Mouse (Mus musculus): ENCODE results near the gene A630073D07Rik. TPM values are rescaled to one million over a fixed set of nuclear protein-coding genes. Genes with fewer than 3 reads are reported as not detected.
"Not testable (repeated sequence)": the region's sequence is repeated elsewhere in the genome, so short reads cannot be mapped to it uniquely, and the experiment has no call there.

The A630073D07Rik gene
- polyA plus RNA-seq (2011; ENCODE audit: insufficient read depth, insufficient read length, low read depth, missing spikeins) = not detected in 2 replicates

DNA sequence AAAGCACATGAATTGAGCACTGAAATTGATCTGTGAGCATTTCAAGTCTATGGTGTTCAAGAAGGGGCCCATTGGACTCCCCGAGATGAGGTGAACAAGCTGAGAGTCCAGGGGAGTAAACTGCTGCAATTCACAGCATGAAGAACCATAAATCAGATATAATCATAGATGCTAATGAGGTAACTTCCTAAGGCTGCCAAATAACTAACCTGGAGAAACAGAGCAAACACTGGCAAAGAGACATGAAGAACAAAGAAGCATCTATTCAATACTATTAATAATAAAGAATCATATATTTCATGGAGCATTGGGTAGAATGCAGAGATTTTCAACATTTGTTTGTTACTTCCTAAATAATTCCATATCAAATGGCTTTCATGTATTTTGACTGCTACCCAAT is at the start of gene A630073D07Rik:
Gene A630073D07Rik, minus strand, starts transcription at position 101 of the 400 bp plus-strand sequence.
- no peak for TF ChIP-seq CTCF (IDR thresholded peaks at IDR 0.05; ENCODE audit: low read depth, low read length)
- no peak for TF ChIP-seq EP300 (IDR thresholded peaks at IDR 0.05; ENCODE audit: insufficient read depth, low read depth, low read length)
- TF ChIP-seq POLR2A (IDR thresholded peaks at IDR 0.05; ENCODE audit: insufficient read depth, low read length) = no peak
- Histone ChIP-seq H3K9ac (ENCODE audit: low read depth, poor library complexity, severe bottlenecking) (no peak within 1 kb of the TSS), H3K4me1 (ENCODE audit: control insufficient read depth, insufficient read depth, low read length) (no peaks in the 10 kb centered on the region), H3K36me3 (ENCODE audit: control insufficient read depth, insufficient read depth, low read length, poor library complexity, severe bottlenecking) (no peaks in the 10 kb centered on the region), H3K4me3 (ENCODE audit: low read depth, low read length) (no peak within 1 kb of the TSS), H3K9me3 (replicated peaks; ENCODE audit: control insufficient read depth, insufficient read depth, low read length, poor library complexity, severe bottlenecking) (no peaks in the 10 kb centered on the region), H3K27ac (ENCODE audit: insufficient read depth, low read length) (no peak within 1 kb of the TSS), H3K27me3 (ENCODE audit: control insufficient read depth, insufficient read depth, low read length, poor library complexity, severe bottlenecking) (no peaks in the 10 kb centered on the region)

DNA sequence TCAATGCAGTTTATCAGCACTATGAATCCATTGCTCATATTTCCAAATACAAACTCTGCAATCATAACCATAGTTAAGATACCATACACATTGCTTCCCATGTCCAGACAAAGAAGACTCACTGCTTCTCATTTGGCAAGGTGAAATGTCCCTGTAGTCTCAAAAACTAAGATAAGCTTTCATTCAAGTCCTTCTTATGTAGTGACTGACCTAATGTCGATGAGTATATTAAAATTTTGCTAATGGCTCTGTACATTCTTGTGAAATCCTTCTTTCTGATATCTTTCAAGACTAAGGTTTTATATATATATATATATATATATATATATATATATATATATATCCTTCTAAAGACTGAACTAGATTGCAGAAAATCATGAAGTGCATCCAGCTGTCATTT is 49.6 kb upstream of the A630073D07Rik start, which contains the start of gene Tas2r121:
Gene Tas2r121, minus strand, starts transcription at position 101 of the 400 bp plus-strand sequence.
- no peak within 1 kb of the TSS for H3K9ac ChIP-seq (ENCODE audit: low read depth, poor library complexity, severe bottlenecking)
- no peaks in the 10 kb centered on the region for H3K9me3 ChIP-seq (replicated peaks; ENCODE audit: control insufficient read depth, insufficient read depth, low read length, poor library complexity, severe bottlenecking)
- no peak for TF ChIP-seq POLR2A (IDR thresholded peaks at IDR 0.05; ENCODE audit: insufficient read depth, low read length)
- TF ChIP-seq CTCF (IDR thresholded peaks at IDR 0.05; ENCODE audit: low read depth, low read length) = no peak
- TF ChIP-seq EP300 (IDR thresholded peaks at IDR 0.05; ENCODE audit: insufficient read depth, low read depth, low read length) = no peak
- no peak within 1 kb of the TSS for H3K4me3 ChIP-seq (ENCODE audit: low read depth, low read length)
- no peaks in the 10 kb centered on the region for H3K27me3 ChIP-seq (ENCODE audit: control insufficient read depth, insufficient read depth, low read length, poor library complexity, severe bottlenecking)
- H3K27ac ChIP-seq (ENCODE audit: insufficient read depth, low read length) = no peak within 1 kb of the TSS
- no peaks in the 10 kb centered on the region for H3K36me3 ChIP-seq (ENCODE audit: control insufficient read depth, insufficient read depth, low read length, poor library complexity, severe bottlenecking)
- H3K4me1 ChIP-seq (ENCODE audit: control insufficient read depth, insufficient read depth, low read length) = no peaks in the 10 kb centered on the region

DNA sequence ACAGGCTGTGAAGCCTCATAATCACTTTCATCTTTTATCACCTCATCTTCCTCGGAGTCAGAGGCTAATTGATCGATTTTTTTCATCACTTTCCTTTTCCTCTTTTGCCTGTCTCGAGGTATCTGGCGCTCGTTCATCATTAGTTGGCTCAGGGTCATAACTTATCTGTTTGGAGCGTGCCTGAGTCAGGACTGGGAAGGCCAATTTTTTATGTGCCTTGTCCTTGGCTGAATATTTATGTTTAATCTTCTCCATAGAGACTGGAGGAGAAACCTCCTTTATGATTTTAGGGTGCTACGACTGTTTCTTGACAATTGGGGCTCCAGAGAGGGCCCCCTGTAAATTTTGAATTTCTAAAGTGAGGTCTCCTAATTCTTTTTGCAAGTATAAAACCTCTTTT is 40.3 kb upstream of the A630073D07Rik start:
- H3K4me3 ChIP-seq (ENCODE audit: low read depth, low read length); H3K9me3 ChIP-seq (replicated peaks; ENCODE audit: control insufficient read depth, insufficient read depth, low read length, poor library complexity, severe bottlenecking); H3K36me3 ChIP-seq (ENCODE audit: control insufficient read depth, insufficient read depth, low read length, poor library complexity, severe bottlenecking); H3K4me1 ChIP-seq (ENCODE audit: control insufficient read depth, insufficient read depth, low read length); H3K27ac ChIP-seq (ENCODE audit: insufficient read depth, low read length); H3K27me3 ChIP-seq (ENCODE audit: control insufficient read depth, insufficient read depth, low read length, poor library complexity, severe bottlenecking); H3K9ac ChIP-seq (ENCODE audit: low read depth, poor library complexity, severe bottlenecking): not testable (repeated sequence)

DNA sequence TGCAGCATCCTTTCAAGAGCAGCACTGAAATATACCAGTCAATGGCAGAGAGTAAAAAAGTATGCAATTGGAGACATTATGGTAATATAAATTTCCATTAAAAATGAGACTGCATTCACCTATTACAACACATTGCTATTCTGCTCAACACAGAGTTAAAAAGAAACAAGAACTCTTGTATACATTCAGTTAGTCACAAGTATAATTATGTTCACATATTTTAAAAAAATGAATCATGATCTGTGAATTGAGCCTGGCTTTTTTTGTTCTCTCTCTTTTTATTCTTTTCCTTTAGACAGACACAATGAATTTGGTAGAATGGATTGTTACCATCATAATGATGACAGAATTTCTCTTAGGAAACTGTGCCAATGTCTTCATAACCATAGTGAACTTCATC is 5.3 kb upstream of the A630073D07Rik start, which contains the start of gene Tas2r120:
Gene Tas2r120, plus strand, starts transcription at position 301 of the 400 bp plus-strand sequence.
- H3K9me3 ChIP-seq (replicated peaks; ENCODE audit: control insufficient read depth, insufficient read depth, low read length, poor library complexity, severe bottlenecking) = no peaks in the 10 kb centered on the region
- no peaks in the 10 kb centered on the region for H3K36me3 ChIP-seq (ENCODE audit: control insufficient read depth, insufficient read depth, low read length, poor library complexity, severe bottlenecking)
- no peak within 1 kb of the TSS for H3K27ac ChIP-seq (ENCODE audit: insufficient read depth, low read length)
- no peak within 1 kb of the TSS for H3K4me3 ChIP-seq (ENCODE audit: low read depth, low read length)
- H3K9ac ChIP-seq (ENCODE audit: low read depth, poor library complexity, severe bottlenecking) = no peak within 1 kb of the TSS
- H3K27me3 ChIP-seq (ENCODE audit: control insufficient read depth, insufficient read depth, low read length, poor library complexity, severe bottlenecking) = no peaks in the 10 kb centered on the region
- TF ChIP-seq EP300 (IDR thresholded peaks at IDR 0.05; ENCODE audit: insufficient read depth, low read depth, low read length) = no peak
- no peak for TF ChIP-seq POLR2A (IDR thresholded peaks at IDR 0.05; ENCODE audit: insufficient read depth, low read length)
- no peak for TF ChIP-seq CTCF (IDR thresholded peaks at IDR 0.05; ENCODE audit: low read depth, low read length)
- no peaks in the 10 kb centered on the region for H3K4me1 ChIP-seq (ENCODE audit: control insufficient read depth, insufficient read depth, low read length)

DNA sequence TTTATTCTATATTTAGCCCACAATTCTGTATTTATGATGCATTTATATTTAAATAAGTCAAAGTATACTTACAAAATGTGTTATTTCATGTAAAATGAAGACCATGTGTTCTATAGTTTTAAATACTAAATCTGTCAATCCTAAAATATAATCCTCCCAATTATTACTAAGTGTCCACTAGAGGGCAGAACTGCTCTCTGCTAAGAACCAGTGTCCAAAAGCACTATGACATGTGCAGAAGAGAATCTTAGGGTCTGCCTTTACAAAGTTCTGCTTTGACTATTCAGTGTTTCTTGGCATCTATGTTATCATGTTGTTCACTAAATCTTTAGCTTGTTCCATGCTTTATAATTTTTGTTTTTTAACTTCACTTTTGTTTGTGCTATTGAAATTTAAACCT is 1.9 kb downstream of the A630073D07Rik start:
- H3K9me3 ChIP-seq (replicated peaks; ENCODE audit: control insufficient read depth, insufficient read depth, low read length, poor library complexity, severe bottlenecking) = no peaks in the 10 kb centered on the region
- H3K36me3 ChIP-seq (ENCODE audit: control insufficient read depth, insufficient read depth, low read length, poor library complexity, severe bottlenecking) = no peaks in the 10 kb centered on the region
- H3K9ac ChIP-seq (ENCODE audit: low read depth, poor library complexity, severe bottlenecking) = no peak overlapping the region
- TF ChIP-seq POLR2A (IDR thresholded peaks at IDR 0.05; ENCODE audit: insufficient read depth, low read length) (no peak), CTCF (IDR thresholded peaks at IDR 0.05; ENCODE audit: low read depth, low read length) (no peak), EP300 (IDR thresholded peaks at IDR 0.05; ENCODE audit: insufficient read depth, low read depth, low read length) (no peak)
- no peak overlapping the region for H3K27ac ChIP-seq (ENCODE audit: insufficient read depth, low read length)
- H3K27me3 ChIP-seq (ENCODE audit: control insufficient read depth, insufficient read depth, low read length, poor library complexity, severe bottlenecking) = no peaks in the 10 kb centered on the region
- H3K4me1 ChIP-seq (ENCODE audit: control insufficient read depth, insufficient read depth, low read length) = no peaks in the 10 kb centered on the region
- no peak overlapping the region for H3K4me3 ChIP-seq (ENCODE audit: low read depth, low read length)

DNA sequence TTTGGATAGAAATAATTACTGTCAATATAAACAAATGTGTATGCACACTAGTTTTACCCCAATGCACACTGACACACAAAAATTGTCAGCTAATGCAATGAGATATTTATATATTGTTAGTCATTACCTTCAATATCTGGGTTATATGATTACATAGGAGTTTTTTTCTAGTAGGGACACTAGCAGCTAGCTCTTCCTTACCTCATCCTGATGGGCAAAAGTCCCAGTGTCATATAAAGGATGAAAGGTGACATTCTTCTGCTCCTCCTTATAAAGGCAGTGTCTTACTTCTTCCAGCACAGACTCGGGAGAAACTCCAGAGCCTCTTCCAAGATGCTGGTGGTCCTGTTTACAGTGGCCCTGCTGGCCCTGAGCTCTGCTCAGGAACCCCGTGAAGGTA is 55.7 kb downstream of the A630073D07Rik start, which contains the start of gene Prp2:
Gene Prp2, plus strand, starts transcription at position 301 of the 400 bp plus-strand sequence.
- H3K4me3 ChIP-seq (ENCODE audit: low read depth, low read length); H3K9ac ChIP-seq (ENCODE audit: low read depth, poor library complexity, severe bottlenecking); H3K36me3 ChIP-seq (ENCODE audit: control insufficient read depth, insufficient read depth, low read length, poor library complexity, severe bottlenecking); H3K27me3 ChIP-seq (ENCODE audit: control insufficient read depth, insufficient read depth, low read length, poor library complexity, severe bottlenecking); H3K4me1 ChIP-seq (ENCODE audit: control insufficient read depth, insufficient read depth, low read length); H3K27ac ChIP-seq (ENCODE audit: insufficient read depth, low read length); H3K9me3 ChIP-seq (replicated peaks; ENCODE audit: control insufficient read depth, insufficient read depth, low read length, poor library complexity, severe bottlenecking): not testable (repeated sequence)

Other genes with a start within 250 kb of the A630073D07Rik start
- not detected in 2 replicates for gene Prh1, start 81.7 kb downstream of the A630073D07Rik start, polyA plus RNA-seq (2011; ENCODE audit: insufficient read depth, insufficient read length, low read depth, missing spikeins)
- gene Prp2, start 55.6 kb downstream of the A630073D07Rik start, polyA plus RNA-seq (2011; ENCODE audit: insufficient read depth, insufficient read length, low read depth, missing spikeins) = not detected in 2 replicates
- not detected in 2 replicates for gene Tas2r120, start 5.4 kb upstream of the A630073D07Rik start, polyA plus RNA-seq (2011; ENCODE audit: insufficient read depth, insufficient read length, low read depth, missing spikeins)
- gene Tas2r121, start 49.5 kb upstream of the A630073D07Rik start, polyA plus RNA-seq (2011; ENCODE audit: insufficient read depth, insufficient read length, low read depth, missing spikeins) = not detected in 2 replicates
- not detected in 2 replicates for gene Tas2r122, start 60.4 kb upstream of the A630073D07Rik start, polyA plus RNA-seq (2011; ENCODE audit: insufficient read depth, insufficient read length, low read depth, missing spikeins)
- gene Tas2r115, start 86.5 kb upstream of the A630073D07Rik start, polyA plus RNA-seq (2011; ENCODE audit: insufficient read depth, insufficient read length, low read depth, missing spikeins) = not detected in 2 replicates
- not detected in 2 replicates for gene Tas2r124, start 103.2 kb upstream of the A630073D07Rik start, polyA plus RNA-seq (2011; ENCODE audit: insufficient read depth, insufficient read length, low read depth, missing spikeins)
- not detected in 2 replicates for gene Tas2r102, start 110.6 kb upstream of the A630073D07Rik start, polyA plus RNA-seq (2011; ENCODE audit: insufficient read depth, insufficient read length, low read depth, missing spikeins)
- gene Tas2r136, start 126.6 kb upstream of the A630073D07Rik start, polyA plus RNA-seq (2011; ENCODE audit: insufficient read depth, insufficient read length, low read depth, missing spikeins) = not detected in 2 replicates
- not detected in 2 replicates for gene Tas2r117, start 151.3 kb upstream of the A630073D07Rik start, polyA plus RNA-seq (2011; ENCODE audit: insufficient read depth, insufficient read length, low read depth, missing spikeins)
- not detected in 2 replicates for gene Tas2r123, start 195.6 kb upstream of the A630073D07Rik start, polyA plus RNA-seq (2011; ENCODE audit: insufficient read depth, insufficient read length, low read depth, missing spikeins)
- gene Tas2r116, start 203.9 kb upstream of the A630073D07Rik start, polyA plus RNA-seq (2011; ENCODE audit: insufficient read depth, insufficient read length, low read depth, missing spikeins) = not detected in 2 replicates
- not detected in 2 replicates for gene Tas2r110, start 216.5 kb upstream of the A630073D07Rik start, polyA plus RNA-seq (2011; ENCODE audit: insufficient read depth, insufficient read length, low read depth, missing spikeins)
- gene Tas2r113, start 241.5 kb upstream of the A630073D07Rik start, polyA plus RNA-seq (2011; ENCODE audit: insufficient read depth, insufficient read length, low read depth, missing spikeins) = not detected in 2 replicates

All from ES-Bruce4 (cell line).